Mouse (Mus musculus): ENCODE measurements around the gene Tmem132c. TPM values are rescaled to one million over a fixed set of nuclear protein-coding genes. Genes with fewer than 3 reads are reported as not detected.
A peak's percentile ranks its signal among the peaks of the same experiment; 100 is the strongest.

The Tmem132c gene
- 35.6 and 37.5 TPM in 2 replicates for polyA plus RNA-seq (2015; fragmentation: Nextera tagmentation; extraction: Ambion mirVana)

GRCm38 (mm10) chr5:127241136-127241924 is at the start of gene Tmem132c:
Gene Tmem132c, plus strand, starts transcription at chr5:127241808.
- peak within 1 kb of the TSS; percentile 80 for H3K9ac ChIP-seq
- H3K36me3 ChIP-seq, result no peaks in the 10 kb centered on the region
- peaks cover 7% of the 10 kb centered on the region for H3K9me3 ChIP-seq
- peak within 1 kb of the TSS; percentile 82 for H3K4me2 ChIP-seq (replicated peaks)
- H3K27ac ChIP-seq, result peak within 1 kb of the TSS; percentile 63
- ATAC-seq (ENCODE audit: low FRiP score, low read depth), result peak; percentile 87
- whole genome bisulfite sequencing, result under 1% methylated on average over 58 of the region's 58 CpGs
- H3K4me3 ChIP-seq, result peak within 1 kb of the TSS; percentile 79
- peaks cover 49% of the 10 kb centered on the region for H3K4me1 ChIP-seq
- peaks cover 41% of the 10 kb centered on the region for H3K27me3 ChIP-seq

- ATAC-seq (ENCODE audit: low FRiP score, low read depth), result no peak
- no peak overlapping the region for H3K4me2 ChIP-seq (replicated peaks)
- 31% methylated on average over 5 of the region's 5 CpGs for WGBS
- no peaks in the 10 kb centered on the region for H3K4me1 ChIP-seq
- H3K27ac ChIP-seq, result no peak overlapping the region
- H3K4me3 ChIP-seq, result no peak overlapping the region
- H3K27me3 ChIP-seq, result no peaks in the 10 kb centered on the region
- no peak overlapping the region for H3K9ac ChIP-seq
- H3K9me3 ChIP-seq, result no peaks in the 10 kb centered on the region; the same call in 1 of the 2 replicates
- H3K36me3 ChIP-seq, result no peaks in the 10 kb centered on the region
These were observed 49.7 kb upstream of the Tmem132c start for GRCm38 (mm10) chr5:127191881-127192280.

GRCm38 (mm10) chr5:127198850-127199249 is 42.8 kb upstream of the Tmem132c start:
- WGBS, result 51% methylated on average over 4 of the region's 4 CpGs
- no peak overlapping the region for H3K27ac ChIP-seq
- no peaks in the 10 kb centered on the region for H3K36me3 ChIP-seq
- no peak for ATAC-seq (ENCODE audit: low FRiP score, low read depth)
- no peak overlapping the region for H3K4me2 ChIP-seq (replicated peaks)
- 0 out of 2 replicates have a peak, but pooled peaks cover 7% of the 10 kb centered on the region for H3K9me3 ChIP-seq
- no peak overlapping the region for H3K9ac ChIP-seq
- H3K4me1 ChIP-seq, result peaks cover 4% of the 10 kb centered on the region; the same call in 1 of the 2 replicates
- H3K27me3 ChIP-seq, result no peaks in the 10 kb centered on the region
- H3K4me3 ChIP-seq, result no peak overlapping the region

GRCm38 (mm10) chr5:127204881-127205280 is 36.7 kb upstream of the Tmem132c start:
- Histone ChIP-seq H3K9me3 (0 out of 2 replicates have a peak, but pooled peaks cover 11% of the 10 kb centered on the region), H3K36me3 (no peaks in the 10 kb centered on the region), H3K4me3 (no peak overlapping the region), H3K9ac (no peak overlapping the region), H3K4me1 (peaks cover 4% of the 10 kb centered on the region; the same call in 1 of the 2 replicates), H3K27ac (no peak overlapping the region), H3K27me3 (no peaks in the 10 kb centered on the region), H3K4me2 (replicated peaks) (no peak overlapping the region)
- no peak for ATAC-seq (ENCODE audit: low FRiP score, low read depth)
- 88% methylated on average over 8 of the region's 8 CpGs for WGBS

GRCm38 (mm10) chr5:127216389-127216788 is 25.2 kb upstream of the Tmem132c start:
- Histone ChIP-seq H3K9ac (no peak overlapping the region), H3K36me3 (no peaks in the 10 kb centered on the region), H3K4me1 (no peaks in the 10 kb centered on the region), H3K27ac (no peak overlapping the region), H3K9me3 (no peaks in the 10 kb centered on the region), H3K4me3 (no peak overlapping the region), H3K27me3 (no peaks in the 10 kb centered on the region), H3K4me2 (replicated peaks) (no peak overlapping the region)
- ATAC-seq (ENCODE audit: low FRiP score, low read depth), result no peak
- WGBS, result 71% methylated on average over 3 of the region's 3 CpGs

DNA sequence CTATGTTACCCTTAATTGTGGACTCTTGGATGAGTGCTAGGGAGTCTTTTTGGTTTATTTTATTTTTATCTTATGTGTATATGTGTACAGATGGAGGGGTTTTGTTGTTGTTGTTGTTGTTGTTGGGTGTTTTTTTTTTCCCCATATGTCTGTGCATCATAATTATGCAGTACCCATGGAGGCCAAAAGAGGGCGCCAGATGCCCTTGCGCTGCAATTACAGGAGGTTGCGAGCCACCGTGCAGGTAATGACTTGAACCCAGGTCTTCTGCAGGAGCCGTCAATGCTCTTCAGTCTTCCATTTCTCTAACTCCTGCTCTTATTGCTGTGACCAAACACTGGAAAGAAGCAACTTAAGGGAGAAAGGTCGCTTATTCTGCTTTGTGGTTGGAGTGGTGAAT is 23.9 kb upstream of the Tmem132c start:
- no peak overlapping the region for H3K4me3 ChIP-seq
- ATAC-seq (ENCODE audit: low FRiP score, low read depth), result no peak
- H3K9me3 ChIP-seq, result no peaks in the 10 kb centered on the region
- H3K4me1 ChIP-seq, result no peaks in the 10 kb centered on the region
- no peak overlapping the region for H3K4me2 ChIP-seq (replicated peaks)
- no peak overlapping the region for H3K27ac ChIP-seq
- H3K9ac ChIP-seq, result no peak overlapping the region
- H3K36me3 ChIP-seq, result no peaks in the 10 kb centered on the region
- H3K27me3 ChIP-seq, result no peaks in the 10 kb centered on the region
- 56% methylated on average over 6 of the region's 6 CpGs for WGBS

- Histone ChIP-seq H3K27me3 (no peaks in the 10 kb centered on the region; the same call in 1 of the 2 replicates), H3K4me2 (replicated peaks) (peak overlapping the region; percentile 44), H3K27ac (no peak overlapping the region), H3K4me3 (peak overlapping the region; percentile 16), H3K4me1 (peaks cover 20% of the 10 kb centered on the region), H3K9ac (no peak overlapping the region), H3K36me3 (no peaks in the 10 kb centered on the region), H3K9me3 (no peaks in the 10 kb centered on the region)
- no peak for ATAC-seq (ENCODE audit: low FRiP score, low read depth)
- WGBS, result 4% methylated on average over 14 of the region's 14 CpGs
These were observed 13.5 kb upstream of the Tmem132c start for GRCm38 (mm10) chr5:127227929-127228595.

- Histone ChIP-seq H3K9me3 (peaks cover 7% of the 10 kb centered on the region), H3K36me3 (no peaks in the 10 kb centered on the region), H3K4me2 (replicated peaks) (peak overlapping the region; percentile 56; the same call in 1 of the 2 replicates), H3K27me3 (peaks cover 21% of the 10 kb centered on the region), H3K4me3 (no peak overlapping the region), H3K9ac (no peak overlapping the region), H3K27ac (no peak overlapping the region), H3K4me1 (peaks cover 24% of the 10 kb centered on the region)
- WGBS, result 5% methylated on average over 7 of the region's 7 CpGs
- no peak for ATAC-seq (ENCODE audit: low FRiP score, low read depth)
These were observed 6.9 kb upstream of the Tmem132c start for GRCm38 (mm10) chr5:127234715-127235114.

GRCm38 (mm10) chr5:127235203-127235602 is 6.4 kb upstream of the Tmem132c start:
- ATAC-seq (ENCODE audit: low FRiP score, low read depth), result peak; percentile 63
- peak overlapping the region; percentile 7; the same call in 1 of the 2 replicates for H3K4me3 ChIP-seq
- no peak overlapping the region for H3K27ac ChIP-seq
- peak overlapping the region; percentile 56 for H3K4me2 ChIP-seq (replicated peaks)
- WGBS, result 3% methylated on average over 11 of the region's 11 CpGs
- no peak overlapping the region for H3K9ac ChIP-seq
- H3K27me3 ChIP-seq, result peaks cover 21% of the 10 kb centered on the region
- H3K36me3 ChIP-seq, result no peaks in the 10 kb centered on the region
- peaks cover 7% of the 10 kb centered on the region for H3K9me3 ChIP-seq
- peaks cover 29% of the 10 kb centered on the region for H3K4me1 ChIP-seq

- 7% methylated on average over 7 of the region's 7 CpGs for WGBS
- Histone ChIP-seq H3K4me2 (replicated peaks) (peak overlapping the region; percentile 82), H3K4me3 (no peak overlapping the region), H3K27ac (peak overlapping the region; percentile 55; the same call in 1 of the 2 replicates), H3K27me3 (peaks cover 44% of the 10 kb centered on the region), H3K4me1 (peaks cover 65% of the 10 kb centered on the region), H3K36me3 (no peaks in the 10 kb centered on the region), H3K9ac (no peak overlapping the region), H3K9me3 (peaks cover 7% of the 10 kb centered on the region)
- ATAC-seq (ENCODE audit: low FRiP score, low read depth), result peak; percentile 38; the same call in 1 of the 2 replicates
These were observed 1.9 kb upstream of the Tmem132c start for GRCm38 (mm10) chr5:127239706-127240105.

GRCm38 (mm10) chr5:127240646-127241045 is 962 bp upstream of the Tmem132c start:
- no peak for ATAC-seq (ENCODE audit: low FRiP score, low read depth)
- Histone ChIP-seq H3K27me3 (peaks cover 44% of the 10 kb centered on the region), H3K27ac (peak overlapping the region; percentile 63; the same call in 1 of the 2 replicates), H3K36me3 (no peaks in the 10 kb centered on the region), H3K4me1 (peaks cover 55% of the 10 kb centered on the region), H3K9ac (peak overlapping the region; percentile 31; the same call in 1 of the 2 replicates), H3K9me3 (peaks cover 7% of the 10 kb centered on the region), H3K4me3 (peak overlapping the region; percentile 79), H3K4me2 (replicated peaks) (peak overlapping the region; percentile 82)
- WGBS, result 20% methylated on average over 4 of the region's 4 CpGs
